Mouse (Mus musculus) liver, embryonic 14.5 days (tissue): ENCODE data around the gene Zfp983.

Experiments used
- CTCF ChIP-seq: IDR thresholded peaks from 2 replicates; pipeline ENCODE4 v1.5.1; 2016; ENCODE audit warnings: antibody characterized with exemption, low read depth, control low read depth
- EP300 ChIP-seq: IDR thresholded peaks from 2 replicates; pipeline ENCODE4 v1.6.1; 2016; ENCODE audit warnings: antibody characterized with exemption, low read depth

DNA sequence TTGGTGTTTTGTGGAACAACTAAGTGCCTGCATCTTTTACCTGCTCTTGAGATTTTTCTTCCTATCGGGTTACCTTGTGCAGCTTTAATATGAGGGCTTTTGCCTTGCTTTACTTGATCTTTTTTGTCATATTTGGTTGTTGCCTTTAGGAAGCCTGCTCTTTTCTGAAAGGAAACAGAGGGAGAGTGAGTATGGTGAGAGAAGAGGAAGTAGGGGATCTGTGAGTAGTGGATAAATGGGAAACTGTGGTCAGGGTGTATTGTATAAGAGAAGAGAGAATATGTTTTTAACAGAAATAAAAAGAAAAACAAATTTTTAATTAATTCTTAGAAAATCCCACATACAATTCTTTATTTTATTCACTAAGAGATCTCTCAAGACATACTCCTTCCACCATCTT is 53.0 kb downstream of the Zfp983 start:
- TF ChIP-seq CTCF (no peak), EP300 (no peak)
